Mouse (Mus musculus) hindbrain, embryonic 11.5 days (tissue): ENCODE measurements at regions not wholly inside any gene's neighbourhood (a gene's known extent, or its start where the extent isn't known, plus 50 kb on each side); places are given as distances from the start of the nearest gene placed in this dataset.

Source experiments
- ATAC-seq: fragments of 200-750 bp; cut with Nextera tagmentation; 2 replicates; pipeline ENCODE4 v1.8.0; 2017; ENCODE audit warnings: mild to moderate bottlenecking, moderate TSS enrichment, moderate library complexity; ENCODE audit not compliant: low FRiP score
- DNase-seq: peaks from one replicate; pipeline ENCODE4 v3.0.0-alpha.2; 2015; ENCODE audit warnings: low spot score
- H3K27ac ChIP-seq: fragments of 300-500 bp; sonication (generic); 2 replicates; pipeline ENCODE4 v1.5.1; 2014; ENCODE audit warnings: mild to moderate bottlenecking, low read depth, low read length
- H3K27me3 ChIP-seq: fragments of 300-500 bp; sonication (generic); 2 replicates; pipeline ENCODE4 v1.6.1; 2014; ENCODE audit warnings: mild to moderate bottlenecking, low read length, moderate library complexity, mixed read lengths; ENCODE audit not compliant: control insufficient read depth, insufficient read depth
- H3K36me3 ChIP-seq: fragments of 300-500 bp; sonication (generic); 2 replicates; pipeline ENCODE4 v1.6.1; 2014; ENCODE audit warnings: mild to moderate bottlenecking, low read length, moderate library complexity, mixed read lengths; ENCODE audit not compliant: control insufficient read depth, insufficient read depth
- H3K4me1 ChIP-seq: fragments of 300-500 bp; sonication (generic); replicated peaks from 2 replicates; pipeline ENCODE4 v1.6.1; 2014; ENCODE audit warnings: low read length, mixed read lengths; ENCODE audit not compliant: control insufficient read depth, insufficient read depth
- H3K4me2 ChIP-seq: fragments of 300-500 bp; sonication (generic); replicated peaks from 2 replicates; pipeline ENCODE4 v1.6.1; 2014; ENCODE audit warnings: mild to moderate bottlenecking, low read depth, low read length
- H3K4me3 ChIP-seq: fragments of 300-500 bp; sonication (generic); 2 replicates; pipeline ENCODE4 v1.5.1; 2014; ENCODE audit warnings: low read depth, low read length
- H3K9ac ChIP-seq: fragments of 300-500 bp; sonication (generic); 2 replicates; pipeline ENCODE4 v1.6.1; 2014; ENCODE audit warnings: low read depth, low read length
- H3K9me3 ChIP-seq: fragments of 300-500 bp; sonication (generic); 2 replicates; pipeline ENCODE4 v1.6.1; 2016; ENCODE audit warnings: low read length; ENCODE audit not compliant: control insufficient read depth
- WGBS: fragments of 180-500 bp; shearing (Covaris S2); extraction: QIAGEN DNeasy Blood & Tissue Kit; methylation state at CpG from one replicate; pipeline ENCODE4 v1.1.7; 2014; 5-methylcytosine and 5-hydroxymethylcytosine counted together

DNA sequence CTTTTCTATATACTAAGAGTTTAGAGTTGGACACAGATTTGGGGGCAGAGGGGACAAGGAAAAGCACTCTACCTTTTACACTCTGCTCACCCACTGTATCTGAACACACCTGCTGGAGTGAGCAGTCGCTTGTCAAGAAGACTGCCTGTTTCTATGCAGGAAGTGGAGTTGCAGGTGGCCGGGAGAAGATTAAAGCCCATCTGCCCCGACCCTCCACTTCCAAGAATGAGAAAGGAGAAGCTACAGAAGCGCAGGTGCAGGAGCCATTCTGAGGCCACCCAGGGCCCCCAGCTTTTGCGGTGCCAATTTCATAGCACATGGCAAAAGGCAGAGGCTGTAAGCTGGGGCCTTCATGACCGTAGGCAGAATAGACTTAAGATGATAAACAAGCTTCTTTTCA lies 108.4 kb upstream of the Atp6ap2 start:
- ATAC-seq (no peak), DNase-seq (no peak)
- WGBS, result 83% methylated on average over 6 of the region's 6 CpGs
- no peak overlapping the region for H3K9ac ChIP-seq
- no peaks in the 10 kb centered on the region for H3K4me1 ChIP-seq
- H3K4me2 ChIP-seq, result no peak overlapping the region
- H3K9me3 ChIP-seq, result no peaks in the 10 kb centered on the region
- no peak overlapping the region for H3K27ac ChIP-seq
- H3K4me3 ChIP-seq, result no peak overlapping the region
- no peaks in the 10 kb centered on the region for H3K36me3 ChIP-seq
- peaks cover 2% of the 10 kb centered on the region; the same call in 1 of the 2 replicates for H3K27me3 ChIP-seq

DNA sequence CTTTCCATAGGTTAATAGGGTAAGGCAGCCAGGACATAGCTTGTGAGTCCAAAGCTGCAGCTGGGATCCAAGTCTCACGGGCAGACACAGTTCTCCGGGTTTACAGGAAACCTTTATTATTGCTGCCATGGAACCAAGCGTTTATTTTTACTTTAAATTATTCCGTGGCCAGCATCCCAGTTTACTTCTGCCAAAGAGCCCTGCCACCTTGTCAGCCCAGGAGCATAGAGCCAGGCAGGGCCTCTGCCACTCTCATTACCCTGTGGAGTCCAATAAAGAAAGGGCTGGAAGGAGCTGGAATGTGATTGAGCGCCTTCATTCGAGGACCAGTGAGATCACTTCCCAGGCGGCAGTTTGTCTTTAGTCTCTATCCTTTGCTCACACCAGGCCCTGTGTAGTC lies 96.6 kb upstream of the Atp6ap2 start:
- H3K4me3 ChIP-seq, result no peak overlapping the region
- no peaks in the 10 kb centered on the region for H3K4me1 ChIP-seq
- DNase-seq (no peak), ATAC-seq (no peak)
- peaks cover 3% of the 10 kb centered on the region; the same call in 1 of the 2 replicates for H3K27me3 ChIP-seq
- H3K36me3 ChIP-seq, result no peaks in the 10 kb centered on the region
- no peak overlapping the region for H3K4me2 ChIP-seq
- no peaks in the 10 kb centered on the region for H3K9me3 ChIP-seq
- no peak overlapping the region for H3K27ac ChIP-seq
- 91% methylated on average over 7 of the region's 7 CpGs for WGBS
- no peak overlapping the region for H3K9ac ChIP-seq

DNA sequence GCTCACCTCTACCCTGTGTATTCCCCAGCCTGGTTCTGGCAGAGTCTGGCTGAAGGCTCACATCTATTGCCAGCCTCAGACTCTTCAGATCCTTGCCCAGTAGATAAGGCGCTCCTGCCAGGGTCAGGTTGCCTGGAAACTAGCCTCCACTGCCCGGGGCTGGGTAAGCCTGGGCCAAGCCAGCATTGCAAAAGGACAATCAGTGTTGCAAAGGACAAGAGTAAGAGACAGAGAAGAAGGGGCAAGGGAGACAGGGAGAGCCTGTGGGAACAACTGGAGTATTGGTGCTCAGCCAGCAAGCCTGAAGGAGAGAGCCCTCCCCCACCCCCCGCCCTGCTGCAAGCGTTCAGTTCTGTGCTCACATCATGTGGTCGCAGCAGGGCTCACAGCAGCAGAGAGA lies 94.4 kb upstream of the Atp6ap2 start:
- H3K36me3 ChIP-seq, result no peaks in the 10 kb centered on the region
- H3K27me3 ChIP-seq, result 0 out of 2 replicates have a peak, but pooled peaks cover 3% of the 10 kb centered on the region
- no peak overlapping the region for H3K4me2 ChIP-seq
- 59% methylated on average over 5 of the region's 5 CpGs for WGBS
- H3K27ac ChIP-seq, result no peak overlapping the region
- no peak for ATAC-seq
- H3K4me1 ChIP-seq, result no peaks in the 10 kb centered on the region
- no peak overlapping the region for H3K4me3 ChIP-seq
- no peak for DNase-seq
- H3K9ac ChIP-seq, result no peak overlapping the region
- H3K9me3 ChIP-seq, result no peaks in the 10 kb centered on the region

DNA sequence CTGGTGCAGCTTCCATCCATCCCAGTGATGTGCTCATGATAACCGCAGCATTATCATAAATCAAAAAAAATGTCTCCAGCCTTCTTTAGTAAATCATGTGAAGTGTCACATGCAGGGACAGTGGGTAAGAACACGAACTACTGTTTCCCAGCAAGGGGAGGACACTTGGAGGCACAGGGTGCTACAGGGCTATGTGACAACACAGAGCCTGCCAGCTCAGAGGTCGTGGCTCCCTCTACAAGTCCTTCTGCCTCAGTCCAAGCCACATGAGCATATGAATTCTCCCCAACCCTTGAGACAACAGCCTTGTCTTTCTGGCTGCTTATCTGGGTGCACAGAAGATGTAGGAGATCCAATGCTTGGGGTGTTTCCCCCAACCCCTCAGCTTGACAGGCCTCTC lies 93.7 kb upstream of the Atp6ap2 start:
- WGBS, result 72% methylated on average over 3 of the region's 3 CpGs
- ATAC-seq, result no peak
- H3K4me3 ChIP-seq, result no peak overlapping the region
- no peaks in the 10 kb centered on the region for H3K9me3 ChIP-seq
- no peak overlapping the region for H3K9ac ChIP-seq
- H3K27me3 ChIP-seq, result 0 out of 2 replicates have a peak, but pooled peaks cover 3% of the 10 kb centered on the region
- no peak overlapping the region for H3K4me2 ChIP-seq
- H3K36me3 ChIP-seq, result no peaks in the 10 kb centered on the region
- no peak for DNase-seq
- no peak overlapping the region for H3K27ac ChIP-seq
- no peaks in the 10 kb centered on the region for H3K4me1 ChIP-seq

DNA sequence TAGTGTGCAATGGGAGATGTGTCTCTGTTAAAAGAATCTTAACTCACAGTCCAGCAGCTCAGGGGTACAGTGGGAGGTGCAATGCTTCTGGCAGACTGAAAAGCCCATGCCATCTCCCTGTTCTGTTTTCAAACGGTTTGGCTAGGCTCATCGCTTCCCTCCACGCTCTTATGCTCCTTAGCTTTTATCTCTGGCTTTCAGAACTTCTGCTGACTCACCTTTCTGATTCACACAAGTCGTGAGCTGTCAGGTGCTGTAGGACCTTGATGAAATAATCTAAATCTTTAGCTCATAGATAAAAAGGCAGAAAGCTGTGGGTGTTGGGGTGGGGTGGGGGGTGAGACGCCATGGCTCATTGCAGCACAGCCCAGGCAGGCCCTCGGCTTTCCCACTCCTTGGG lies 93.1 kb upstream of the Atp6ap2 start:
- no peak for DNase-seq
- ATAC-seq, result no peak
- Histone ChIP-seq H3K4me3 (no peak overlapping the region), H3K9ac (no peak overlapping the region), H3K4me1 (no peaks in the 10 kb centered on the region), H3K9me3 (no peaks in the 10 kb centered on the region), H3K4me2 (no peak overlapping the region), H3K36me3 (no peaks in the 10 kb centered on the region), H3K27ac (no peak overlapping the region), H3K27me3 (0 out of 2 replicates have a peak, but pooled peaks cover 3% of the 10 kb centered on the region)
- 78% methylated on average over 6 of the region's 6 CpGs for WGBS

DNA sequence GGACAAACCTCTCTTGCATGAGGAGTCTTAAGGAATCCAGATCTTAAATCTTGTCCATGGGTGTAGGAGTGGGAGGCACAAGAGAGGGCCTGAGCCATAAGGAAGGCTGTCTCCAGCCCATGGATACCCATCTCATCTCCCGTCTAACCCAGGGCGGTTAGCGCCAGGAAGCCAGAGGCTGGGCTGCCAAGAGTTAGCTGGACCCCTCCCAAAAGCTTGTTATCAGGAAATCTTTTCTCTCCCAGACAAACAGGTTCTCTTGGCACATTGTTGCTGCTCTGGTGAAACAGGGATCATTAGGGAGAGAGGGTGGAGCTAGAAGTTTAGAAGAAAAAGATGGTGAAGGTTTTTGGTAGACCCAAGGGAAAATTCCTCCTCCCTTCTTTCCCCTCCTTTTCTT lies 87.0 kb upstream of the Atp6ap2 start:
- H3K4me1 ChIP-seq, result no peaks in the 10 kb centered on the region

DNA sequence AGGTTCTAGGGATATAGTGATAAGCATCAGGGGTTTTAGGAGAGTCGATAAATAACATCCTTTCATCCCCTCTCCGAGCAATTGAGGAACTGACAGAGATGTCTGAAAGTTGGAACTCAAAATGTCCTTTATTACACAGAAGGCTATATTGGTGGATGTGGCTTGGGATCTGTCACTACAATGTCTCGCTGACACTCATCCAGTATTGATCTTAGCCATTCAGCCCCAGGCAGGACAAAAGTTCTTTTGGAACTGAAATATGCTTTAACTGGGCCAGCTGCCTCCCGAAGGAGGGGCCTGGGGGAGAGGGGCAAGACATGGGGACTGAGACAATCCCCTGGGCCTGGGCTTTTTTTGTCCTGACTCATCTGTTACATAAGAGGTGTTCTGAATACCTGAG lies 85.2 kb upstream of the Atp6ap2 start:
- Histone ChIP-seq H3K4me1 (no peaks in the 10 kb centered on the region), H3K36me3 (no peaks in the 10 kb centered on the region), H3K9me3 (no peaks in the 10 kb centered on the region), H3K27ac (no peak overlapping the region), H3K9ac (no peak overlapping the region), H3K4me2 (no peak overlapping the region), H3K27me3 (no peaks in the 10 kb centered on the region), H3K4me3 (no peak overlapping the region)
- WGBS, result 79% methylated on average over 3 of the region's 4 CpGs
- DNase-seq (no peak), ATAC-seq (no peak)

More for the DNA sequence above, 87.0 kb upstream of the Atp6ap2 start:
- no peaks in the 10 kb centered on the region for H3K27me3 ChIP-seq
- H3K27ac ChIP-seq, result no peak overlapping the region
- no peaks in the 10 kb centered on the region for H3K36me3 ChIP-seq
- DNase-seq (no peak), ATAC-seq (no peak)
- no peak overlapping the region for H3K9ac ChIP-seq
- H3K4me2 ChIP-seq, result no peak overlapping the region
- no peak overlapping the region for H3K4me3 ChIP-seq
- H3K9me3 ChIP-seq, result no peaks in the 10 kb centered on the region
- WGBS, result 82% methylated on average over 3 of the region's 3 CpGs

DNA sequence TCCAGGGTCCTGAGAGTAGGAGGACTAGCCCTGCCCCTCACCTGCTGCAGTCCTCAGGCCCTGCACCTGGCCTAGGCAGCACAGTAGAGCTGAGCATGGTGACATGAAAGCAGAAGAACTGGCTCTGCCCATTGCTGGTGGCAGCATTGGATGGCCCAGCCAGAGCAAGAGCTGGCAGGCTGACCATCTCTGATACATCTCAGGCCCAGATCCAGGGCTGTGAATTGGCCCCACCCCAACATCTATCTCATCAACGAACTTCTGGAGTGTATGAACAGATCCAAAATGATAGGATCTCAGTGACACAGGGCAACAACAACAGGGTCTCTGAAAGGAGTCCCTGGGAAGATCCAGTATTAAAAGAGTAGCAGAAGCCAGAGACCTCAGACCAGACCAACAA lies 84.0 kb upstream of the Atp6ap2 start:
- no peak overlapping the region for H3K9ac ChIP-seq
- H3K4me1 ChIP-seq, result no peaks in the 10 kb centered on the region
- H3K36me3 ChIP-seq, result no peaks in the 10 kb centered on the region
- H3K27ac ChIP-seq, result no peak overlapping the region
- no peak for ATAC-seq
- H3K9me3 ChIP-seq, result no peaks in the 10 kb centered on the region
- no peak overlapping the region for H3K4me2 ChIP-seq
- no peaks in the 10 kb centered on the region for H3K27me3 ChIP-seq
- 76% methylated on average over 1 of the region's 1 CpGs for WGBS
- no peak for DNase-seq
- no peak overlapping the region for H3K4me3 ChIP-seq

DNA sequence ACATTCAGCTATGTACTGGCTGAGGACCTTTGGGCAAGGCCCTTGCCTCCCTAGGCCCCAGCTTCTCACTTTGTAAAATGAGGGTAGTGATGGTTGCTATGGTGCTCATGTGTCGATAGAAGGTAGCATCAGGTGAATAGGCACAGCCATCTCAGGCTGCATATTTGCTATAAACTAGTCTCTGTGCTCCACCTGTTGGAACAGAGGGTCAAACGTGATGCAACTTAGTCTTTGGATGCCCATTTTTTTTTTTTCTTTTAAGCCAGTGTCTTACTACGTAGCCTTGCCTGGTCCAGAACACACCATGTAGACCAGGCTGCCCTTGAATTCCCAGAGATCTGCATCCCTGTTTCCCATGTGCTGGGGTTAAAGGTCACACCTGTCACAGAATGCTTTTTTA lies 76.5 kb upstream of the Atp6ap2 start:
- Histone ChIP-seq H3K9me3 (no peaks in the 10 kb centered on the region), H3K4me1 (no peaks in the 10 kb centered on the region), H3K4me3 (no peak overlapping the region), H3K36me3 (no peaks in the 10 kb centered on the region), H3K27me3 (no peaks in the 10 kb centered on the region), H3K4me2 (no peak overlapping the region), H3K9ac (no peak overlapping the region), H3K27ac (no peak overlapping the region)
- DNase-seq (no peak), ATAC-seq (no peak)
- 74% methylated on average over 3 of the region's 3 CpGs for WGBS
